Mouse (Mus musculus) olfactory bulb, adult 2 months (tissue): ENCODE data around the gene Adss.

ENCODE experiments used
- CTCF ChIP-seq: fragments of 200-500 bp; IDR thresholded peaks from 2 replicates; pipeline ENCODE4 v1.5.1; 2012; ENCODE audit warnings: low read depth, mild to moderate bottlenecking, low read length, moderate library complexity; ENCODE audit not compliant: insufficient read depth
- POLR2A ChIP-seq: fragments of 200-500 bp; IDR thresholded peaks from 2 replicates; pipeline ENCODE4 v1.6.1; 2012; ENCODE audit warnings: mild to moderate bottlenecking, low read depth, low read length, moderate library complexity; ENCODE audit not compliant: insufficient read depth

DNA sequence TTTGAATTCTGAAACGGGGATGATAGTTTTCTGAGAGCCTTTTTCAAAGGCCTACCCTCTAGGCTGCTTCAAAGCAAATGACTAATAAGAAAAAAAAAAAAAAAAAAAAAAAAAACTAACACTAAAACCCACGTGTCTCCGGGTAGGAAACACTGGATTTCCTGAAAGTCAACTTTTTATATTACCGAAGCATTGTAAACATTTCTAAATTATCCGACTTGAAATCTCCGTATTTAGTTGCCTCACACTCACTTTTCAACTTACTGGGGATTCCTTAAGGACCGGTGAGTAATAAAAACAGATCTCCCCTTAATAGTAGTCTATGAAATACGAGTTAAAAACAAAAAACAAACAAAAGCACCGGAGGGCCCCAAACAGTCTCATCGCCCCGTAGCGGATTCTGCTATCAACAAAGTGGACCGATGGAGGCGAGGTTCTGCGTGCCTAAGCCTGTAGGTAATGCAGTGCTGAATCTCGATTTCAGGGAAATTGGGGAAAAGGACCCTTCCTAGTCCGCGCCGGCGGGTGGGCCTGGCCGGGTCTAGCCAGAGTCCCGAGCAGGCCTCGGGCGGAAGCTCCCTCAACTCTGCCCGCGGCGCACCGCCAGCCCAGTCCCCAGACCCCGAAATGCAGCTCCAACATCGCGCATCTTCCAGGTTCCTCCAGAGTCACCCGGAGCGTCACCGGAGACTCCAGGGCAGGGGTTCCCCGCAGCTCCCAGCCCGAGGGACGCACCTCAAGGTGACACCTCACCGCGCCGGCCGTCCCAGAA, 704 bp downstream of the Adss start:
- no peak for TF ChIP-seq CTCF
- no peak for TF ChIP-seq POLR2A
